Mouse (Mus musculus) small intestine, adult 2 months (tissue): ENCODE measurements around the gene Oser1.

ENCODE experiments used
- CTCF ChIP-seq: fragments of 200-500 bp; IDR thresholded peaks from 2 replicates; pipeline ENCODE4 v1.5.1; 2012; ENCODE audit warnings: low read depth, mild to moderate bottlenecking, control low read depth, inconsistent platforms, low read length, moderate library complexity, mixed read lengths; ENCODE audit not compliant: insufficient replicate concordance, insufficient read length; ENCODE audit errors: extremely low read depth
- POLR2A ChIP-seq: fragments of 200-500 bp; IDR thresholded peaks from 2 replicates; pipeline ENCODE4 v1.6.1; 2012; ENCODE audit warnings: low read depth, mild to moderate bottlenecking, control low read depth, inconsistent platforms, low read length, moderate library complexity

- no peak for TF ChIP-seq CTCF
- TF ChIP-seq POLR2A = no peak
These were observed 30.5 kb downstream of the Oser1 start for GRCm38 (mm10) chr2:163393976-163394375.
